Comparison of ENCODE assay signal across 1 mouse cellular context in genomic region chr5:137600619-137601364, GRCm38 (mm10).
TF ChIP-seq lines count a peak whose summit lies in the region.

TSS of gene Mospd3 (minus strand) at chr5:137601058.

TF ChIP-seq in CH12.LX, 34 proteins besides CTCF, POLR2A, EP300 and RAD21 (continued from another document):
- TF ChIP-seq MYC (IDR thresholded peaks at IDR 0.05; ENCODE audit: low read depth, low read length), result no peak; the same call in 1 of the 2 replicates
- peak; percentile 73; the same call in 1 of the 2 replicates for TF ChIP-seq TCF12 (IDR thresholded peaks at IDR 0.05; ENCODE audit: low read depth, low read length)
- peak; percentile 95 for TF ChIP-seq ELF1 (IDR thresholded peaks at IDR 0.05; ENCODE audit: low read depth, low read length)
- TF ChIP-seq USF2 (conservative IDR thresholded peaks at IDR 0.05; ENCODE audit: low read depth, low read length), result no peak
- peak; percentile 60 for TF ChIP-seq NRF1 (IDR thresholded peaks at IDR 0.05; ENCODE audit: low read depth, low read length)
- no peak for TF ChIP-seq JUN (IDR thresholded peaks at IDR 0.05; ENCODE audit: insufficient read depth, low read depth, low read length)
- peak; percentile 93; the same call in 1 of the 2 replicates for TF ChIP-seq SIN3A (IDR thresholded peaks at IDR 0.05; ENCODE audit: low read length)
- peak; percentile 84; the same call in 1 of the 2 replicates for TF ChIP-seq E2F4 (IDR thresholded peaks at IDR 0.05; ENCODE audit: insufficient replicate concordance, low read depth, low read length)
- TF ChIP-seq PAX5 (IDR thresholded peaks at IDR 0.05; ENCODE audit: low read length), result no peak
- peak; percentile 76 for TF ChIP-seq RCOR1 (conservative IDR thresholded peaks at IDR 0.05; ENCODE audit: low read depth, low read length)
- TF ChIP-seq TBP (conservative IDR thresholded peaks at IDR 0.05; ENCODE audit: low read depth, low read length), result peak; percentile 82
- peak; percentile 39; the same call in 1 of the 2 replicates for TF ChIP-seq MAFK (IDR thresholded peaks at IDR 0.05; ENCODE audit: insufficient replicate concordance, low read length)
